Mouse (Mus musculus) limb, embryonic 13.5 days (tissue): ENCODE data around the gene Comt. TPM values are rescaled to one million over a fixed set of nuclear protein-coding genes. Genes with fewer than 3 reads are reported as not detected.

Experiments
- ATAC-seq: fragments of 200-750 bp; cut with Nextera tagmentation; 2 replicates; pipeline ENCODE4 v1.8.0; 2017; ENCODE audit warnings: low read depth, moderate number of reproducible peaks, moderate TSS enrichment; ENCODE audit not compliant: low FRiP score
- H3K27ac ChIP-seq: fragments of 300-500 bp; sonication (generic); 2 replicates; pipeline ENCODE4 v1.5.1; 2015; ENCODE audit warnings: inconsistent platforms, mild to moderate bottlenecking, moderate library complexity
- H3K27me3 ChIP-seq: fragments of 300-500 bp; sonication (generic); 2 replicates; pipeline ENCODE4 v1.6.1; 2015; ENCODE audit warnings: mild to moderate bottlenecking, inconsistent platforms
- H3K36me3 ChIP-seq: fragments of 300-500 bp; sonication (generic); 2 replicates; pipeline ENCODE4 v1.6.1; 2015; ENCODE audit warnings: inconsistent platforms, mild to moderate bottlenecking, moderate library complexity
- H3K4me1 ChIP-seq: fragments of 300-500 bp; sonication (generic); 2 replicates; pipeline ENCODE4 v1.6.1; 2015; ENCODE audit warnings: inconsistent platforms
- H3K4me2 ChIP-seq: fragments of 300-500 bp; sonication (generic); replicated peaks from 2 replicates; pipeline ENCODE4 v1.6.1; 2015; ENCODE audit warnings: inconsistent platforms, mild to moderate bottlenecking, moderate library complexity
- H3K4me3 ChIP-seq: fragments of 300-500 bp; sonication (generic); 2 replicates; pipeline ENCODE4 v1.5.1; 2015; ENCODE audit warnings: moderate library complexity, mild to moderate bottlenecking, inconsistent platforms
- H3K9ac ChIP-seq: fragments of 300-500 bp; sonication (generic); 2 replicates; pipeline ENCODE4 v1.6.1; 2015; ENCODE audit warnings: mild to moderate bottlenecking, inconsistent platforms
- H3K9me3 ChIP-seq: fragments of 300-500 bp; sonication (generic); 2 replicates; pipeline ENCODE4 v1.6.1; 2016; ENCODE audit warnings: inconsistent platforms
- WGBS: fragments of 180-500 bp; shearing (Covaris S2); methylation state at CpG from one replicate; pipeline ENCODE4 v1.1.7; 2015; 5-methylcytosine and 5-hydroxymethylcytosine counted together
- polyA plus RNA-seq: library from polyadenylated mRNA; unstranded; fragments of >200 nt; fragmentation: Nextera tagmentation; extraction: Ambion mirVana; gene quantifications from 2 replicates; pipeline ENCODE4 v1.2.1, GENCODE M21; 2015

Gene Comt
- polyA plus RNA-seq, result 87.4 and 89.4 TPM in 2 replicates

DNA sequence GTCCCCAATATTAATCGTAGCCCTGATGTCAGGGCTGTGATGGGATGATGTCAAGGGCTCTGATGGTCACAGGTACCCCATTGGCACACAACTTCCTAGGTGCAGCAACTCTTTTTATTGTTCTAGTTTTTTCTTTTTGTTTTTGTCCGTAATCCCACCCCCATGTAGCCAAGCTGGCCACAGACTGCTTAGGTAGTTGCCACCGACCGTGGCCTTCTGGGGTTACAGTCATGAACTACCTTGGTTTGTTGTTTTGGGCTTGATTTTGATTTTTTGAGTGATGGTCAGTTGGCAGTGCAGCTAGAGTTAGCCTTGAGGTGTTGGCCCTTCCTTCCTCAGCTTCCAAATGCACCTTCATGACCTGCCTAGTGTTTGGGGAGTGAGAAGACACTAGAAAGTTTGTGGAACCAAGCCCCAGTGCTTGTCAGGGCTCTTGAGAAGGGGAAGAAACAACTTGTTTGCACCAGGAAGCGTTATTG, at the start of gene Comt:
Gene Comt (minus strand): TSS at position 51 of the 479 bp plus-strand sequence.
- peaks cover 41% of the 10 kb centered on the region for H3K4me1 ChIP-seq
- H3K4me3 ChIP-seq, result peak within 1 kb of the TSS; percentile 85
- no peaks in the 10 kb centered on the region for H3K27me3 ChIP-seq
- H3K36me3 ChIP-seq, result peaks cover 16% of the 10 kb centered on the region
- no peak; the same call in 1 of the 2 replicates for ATAC-seq
- H3K9ac ChIP-seq, result peak within 1 kb of the TSS; percentile 87
- H3K4me2 ChIP-seq, result peak within 1 kb of the TSS; percentile 82
- H3K27ac ChIP-seq, result peak within 1 kb of the TSS; percentile 79
- no peaks in the 10 kb centered on the region for H3K9me3 ChIP-seq
- WGBS, result 51% methylated on average over 5 of the region's 5 CpGs

DNA sequence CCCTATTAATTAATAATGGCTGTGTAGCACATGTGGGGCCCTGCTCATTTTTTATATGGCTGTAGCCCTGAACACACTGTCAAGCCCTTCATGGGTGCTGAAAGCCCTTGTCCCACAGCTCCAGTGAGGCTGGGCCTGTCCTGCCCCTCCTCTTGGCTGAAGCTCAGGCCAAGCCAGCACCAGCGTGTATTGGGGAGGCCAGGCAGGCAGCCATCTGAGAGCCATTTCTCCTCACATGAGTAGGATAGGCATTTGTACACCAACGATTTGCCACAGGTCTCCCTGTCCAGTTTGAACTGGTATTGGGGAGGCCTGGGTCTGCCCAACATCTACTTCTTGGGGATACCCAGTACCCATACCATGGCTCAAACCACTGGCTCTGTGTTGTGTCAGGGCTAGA, 47.4 kb upstream of the Comt start:
- no peak for ATAC-seq
- Histone ChIP-seq H3K9me3 (no peaks in the 10 kb centered on the region), H3K27ac (no peak overlapping the region), H3K36me3 (peaks cover 16% of the 10 kb centered on the region), H3K9ac (no peak overlapping the region), H3K4me2 (no peak overlapping the region), H3K27me3 (no peaks in the 10 kb centered on the region), H3K4me1 (peaks cover 14% of the 10 kb centered on the region), H3K4me3 (no peak overlapping the region)
- 82% methylated on average over 2 of the region's 2 CpGs for WGBS

DNA sequence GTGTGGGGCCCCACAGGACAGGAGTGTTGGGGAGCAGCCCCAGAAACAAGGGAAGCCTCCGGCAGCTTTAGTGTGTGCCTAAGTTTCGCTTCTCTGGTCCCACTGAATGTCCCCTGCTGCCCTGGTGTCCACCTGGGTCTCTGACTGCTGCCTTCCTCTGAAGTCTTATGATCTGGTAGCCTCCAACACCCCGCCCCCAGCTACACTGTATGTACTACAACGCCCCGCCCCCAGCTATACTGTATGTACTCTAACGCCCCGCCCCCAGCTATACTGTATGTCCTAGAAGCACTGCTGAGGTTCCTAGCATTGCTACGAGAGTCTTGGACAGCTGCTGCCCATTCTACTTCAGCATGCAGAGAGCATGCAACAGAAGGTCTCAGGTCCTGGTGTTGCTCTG, 46.3 kb upstream of the Comt start:
- no peak overlapping the region for H3K4me2 ChIP-seq
- peaks cover 17% of the 10 kb centered on the region for H3K36me3 ChIP-seq
- no peaks in the 10 kb centered on the region for H3K9me3 ChIP-seq
- peaks cover 14% of the 10 kb centered on the region for H3K4me1 ChIP-seq
- no peaks in the 10 kb centered on the region for H3K27me3 ChIP-seq
- WGBS, result 79% methylated on average over 8 of the region's 8 CpGs
- H3K4me3 ChIP-seq, result no peak overlapping the region
- no peak overlapping the region for H3K9ac ChIP-seq
- no peak overlapping the region for H3K27ac ChIP-seq
- no peak for ATAC-seq

DNA sequence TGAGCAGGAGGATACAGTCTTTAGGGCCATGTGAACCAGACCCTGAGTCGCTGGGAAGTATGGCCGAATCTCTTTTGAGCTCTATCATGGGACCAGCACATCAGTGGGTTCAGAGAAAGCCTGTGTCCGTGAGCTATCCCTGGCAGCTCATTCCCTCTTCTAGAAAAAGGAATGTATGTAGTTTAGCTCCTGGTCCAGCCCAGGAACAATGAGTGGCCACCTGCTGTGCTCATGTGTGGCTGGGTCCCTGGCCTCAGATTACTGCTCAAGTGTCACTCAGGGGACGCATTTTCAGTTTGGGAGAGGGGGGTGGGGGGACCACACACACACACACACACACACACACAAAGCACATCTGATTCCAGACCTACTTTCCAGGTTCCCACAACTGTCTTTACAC, 45.8 kb upstream of the Comt start:
- H3K9me3 ChIP-seq, result no peaks in the 10 kb centered on the region
- peaks cover 15% of the 10 kb centered on the region for H3K36me3 ChIP-seq
- no peak overlapping the region for H3K4me3 ChIP-seq
- H3K27ac ChIP-seq, result no peak overlapping the region
- 71% methylated on average over 4 of the region's 4 CpGs for WGBS
- no peak overlapping the region for H3K4me2 ChIP-seq
- no peak overlapping the region for H3K9ac ChIP-seq
- H3K27me3 ChIP-seq, result no peaks in the 10 kb centered on the region
- peaks cover 14% of the 10 kb centered on the region for H3K4me1 ChIP-seq
- no peak for ATAC-seq

DNA sequence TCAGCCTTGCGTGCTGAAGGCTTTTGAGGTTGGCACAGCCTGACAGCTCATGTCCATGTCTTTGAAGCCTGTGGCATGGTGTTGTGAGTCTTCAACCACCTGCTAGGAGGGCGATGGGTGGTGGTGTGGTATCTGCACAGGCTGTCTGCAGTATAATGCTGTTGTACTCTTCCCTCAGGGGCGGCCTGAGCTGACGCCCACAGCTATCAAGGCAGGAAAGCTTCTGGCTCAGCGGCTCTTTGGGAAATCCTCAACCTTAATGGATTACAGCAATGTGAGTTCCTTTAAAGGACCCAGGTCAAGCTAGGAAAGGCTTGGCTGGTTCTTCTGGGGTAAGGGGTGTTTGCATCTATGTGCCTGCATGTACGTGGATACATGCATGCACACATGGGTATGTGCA, 45.3 kb upstream of the Comt start:
- H3K4me2 ChIP-seq, result no peak overlapping the region
- no peak overlapping the region for H3K4me3 ChIP-seq
- H3K9ac ChIP-seq, result no peak overlapping the region
- H3K36me3 ChIP-seq, result peaks cover 15% of the 10 kb centered on the region
- H3K27me3 ChIP-seq, result no peaks in the 10 kb centered on the region
- ATAC-seq, result no peak
- WGBS, result 87% methylated on average over 6 of the region's 6 CpGs
- peaks cover 14% of the 10 kb centered on the region for H3K4me1 ChIP-seq
- no peaks in the 10 kb centered on the region for H3K9me3 ChIP-seq
- H3K27ac ChIP-seq, result no peak overlapping the region

DNA sequence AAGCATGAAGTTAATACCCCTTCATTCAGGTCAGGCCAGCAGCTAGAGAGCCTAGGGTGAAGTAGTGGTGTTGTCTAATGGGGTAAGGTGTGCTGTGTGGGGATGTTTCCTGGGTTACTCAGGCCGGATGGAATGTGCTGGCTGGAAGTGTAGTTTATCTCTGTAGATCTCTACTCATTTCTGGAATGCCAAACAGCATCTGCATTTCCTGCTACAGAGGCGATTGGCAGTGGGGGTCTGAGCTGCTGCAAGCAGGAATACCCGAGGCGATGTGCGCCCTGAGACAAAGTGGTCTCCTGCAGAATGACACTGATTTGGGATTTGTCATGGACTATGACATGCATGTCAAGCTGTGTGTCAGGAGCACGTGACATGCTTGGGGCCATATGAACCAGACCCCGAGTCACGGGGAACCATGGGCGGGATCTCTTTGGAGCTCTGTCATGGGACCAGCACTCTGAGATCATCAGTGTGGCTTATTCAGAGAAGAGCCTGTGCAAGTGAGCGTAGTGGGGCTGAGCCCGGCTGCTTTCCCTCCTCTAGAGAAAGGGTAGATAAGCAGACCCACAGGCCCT, 44.8 kb upstream of the Comt start:
- Histone ChIP-seq H3K27ac (no peak overlapping the region), H3K27me3 (no peaks in the 10 kb centered on the region), H3K36me3 (peaks cover 15% of the 10 kb centered on the region), H3K9ac (no peak overlapping the region), H3K4me1 (peaks cover 14% of the 10 kb centered on the region), H3K9me3 (no peaks in the 10 kb centered on the region), H3K4me3 (no peak overlapping the region), H3K4me2 (no peak overlapping the region)
- WGBS, result 77% methylated on average over 11 of the region's 11 CpGs
- no peak for ATAC-seq

DNA sequence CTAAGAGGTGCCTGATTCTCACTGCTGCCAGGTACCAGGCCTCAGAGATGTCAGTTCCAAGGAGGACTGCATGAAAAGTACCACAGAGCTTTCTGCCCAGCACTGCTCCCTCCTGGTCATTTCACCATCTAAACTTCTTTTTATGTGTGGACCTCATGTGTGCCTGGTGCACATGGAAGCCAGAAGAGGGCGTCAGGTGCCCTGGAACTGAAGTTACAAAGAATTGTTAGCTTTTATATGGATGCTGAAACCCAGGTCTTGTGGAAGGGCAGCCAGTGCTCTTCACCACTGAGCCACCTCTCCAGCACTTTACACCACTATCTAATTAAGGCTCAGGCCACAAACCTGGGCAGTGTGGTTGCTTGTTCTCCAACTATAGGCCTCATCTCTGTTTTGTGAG, 44.2 kb upstream of the Comt start:
- 43% methylated on average over 1 of the region's 1 CpGs for WGBS
- no peak overlapping the region for H3K4me2 ChIP-seq
- H3K4me3 ChIP-seq, result no peak overlapping the region
- no peak for ATAC-seq
- no peak overlapping the region for H3K9ac ChIP-seq
- H3K9me3 ChIP-seq, result no peaks in the 10 kb centered on the region
- H3K27me3 ChIP-seq, result no peaks in the 10 kb centered on the region
- no peak overlapping the region for H3K27ac ChIP-seq
- H3K4me1 ChIP-seq, result peaks cover 14% of the 10 kb centered on the region
- H3K36me3 ChIP-seq, result peaks cover 15% of the 10 kb centered on the region

DNA sequence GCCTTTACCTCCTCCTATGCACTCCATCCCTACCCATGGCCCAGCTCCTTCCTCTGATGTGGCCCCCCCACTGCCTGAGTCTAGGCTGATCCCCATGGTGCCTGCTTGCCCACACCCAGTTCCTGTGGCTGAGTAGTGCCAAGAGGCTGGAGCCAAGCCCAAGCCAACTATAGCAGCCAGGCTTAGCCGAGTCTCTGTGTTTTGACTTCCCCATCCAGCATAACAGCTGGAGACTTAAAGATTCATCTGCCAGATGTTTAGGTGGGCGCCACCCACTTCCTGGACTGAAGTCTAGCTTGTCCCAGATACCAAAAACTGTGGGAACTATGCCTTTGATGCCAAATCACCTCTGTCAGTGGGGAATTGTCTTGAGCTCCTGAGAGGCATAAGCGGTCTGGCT, 37.6 kb upstream of the Comt start:
- H3K9me3 ChIP-seq, result no peaks in the 10 kb centered on the region
- no peak overlapping the region for H3K4me3 ChIP-seq
- WGBS, result 49% methylated on average over 3 of the region's 3 CpGs
- H3K4me2 ChIP-seq, result no peak overlapping the region
- no peak overlapping the region for H3K27ac ChIP-seq
- no peak for ATAC-seq
- 0 out of 2 replicates have a peak, but pooled peaks cover 4% of the 10 kb centered on the region for H3K27me3 ChIP-seq
- no peak overlapping the region for H3K9ac ChIP-seq
- H3K4me1 ChIP-seq, result peaks cover 28% of the 10 kb centered on the region
- H3K36me3 ChIP-seq, result peaks cover 6% of the 10 kb centered on the region; the same call in 1 of the 2 replicates

DNA sequence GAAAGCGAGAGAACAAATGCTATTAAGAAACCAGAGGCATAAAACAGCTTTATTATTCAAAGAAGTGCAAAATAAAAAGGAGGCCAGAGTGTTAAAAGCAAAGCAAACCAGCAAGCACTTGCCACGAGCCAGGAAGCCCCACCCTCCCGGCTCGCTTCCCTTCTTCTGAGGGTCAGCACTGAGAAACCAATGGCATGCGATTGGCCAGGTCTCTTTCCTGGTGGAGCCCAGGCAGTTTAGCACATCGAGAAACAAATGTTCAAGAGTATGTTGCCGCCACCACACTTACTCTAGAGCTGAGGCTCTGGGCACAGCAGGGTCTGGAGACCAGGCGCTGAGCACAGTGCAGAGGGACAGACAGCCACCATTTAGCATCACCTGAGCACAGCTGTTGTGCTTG, 35.9 kb upstream of the Comt start:
- Histone ChIP-seq H3K9me3 (no peaks in the 10 kb centered on the region), H3K4me1 (peaks cover 34% of the 10 kb centered on the region), H3K36me3 (peaks cover 6% of the 10 kb centered on the region; the same call in 1 of the 2 replicates), H3K27ac (no peak overlapping the region), H3K9ac (no peak overlapping the region), H3K4me3 (no peak overlapping the region), H3K27me3 (0 out of 2 replicates have a peak, but pooled peaks cover 4% of the 10 kb centered on the region), H3K4me2 (no peak overlapping the region)
- no peak for ATAC-seq
- WGBS, result 40% methylated on average over 8 of the region's 8 CpGs

DNA sequence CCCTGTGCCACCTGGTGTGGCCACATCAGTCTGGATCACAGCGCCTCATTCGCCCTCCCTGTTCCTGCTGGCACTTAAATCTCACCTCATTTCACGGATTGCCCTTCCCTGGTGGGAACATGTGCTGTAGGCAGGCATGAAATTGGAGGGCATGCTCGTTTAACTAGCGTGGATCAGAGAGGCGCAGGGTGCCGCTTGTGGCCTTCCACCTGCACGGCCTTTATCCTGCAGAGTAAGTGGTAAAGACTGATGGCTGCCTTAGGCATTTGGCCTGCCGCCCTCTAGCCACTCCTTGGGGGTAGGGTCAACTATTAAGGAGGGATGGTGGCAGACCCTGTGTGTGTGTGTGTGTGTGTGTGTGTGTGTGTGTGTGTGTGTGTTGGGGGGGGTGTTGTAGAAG, 35.4 kb upstream of the Comt start:
- Histone ChIP-seq H3K4me1 (peaks cover 34% of the 10 kb centered on the region), H3K9me3 (no peaks in the 10 kb centered on the region), H3K27ac (no peak overlapping the region), H3K4me3 (no peak overlapping the region), H3K9ac (no peak overlapping the region), H3K27me3 (0 out of 2 replicates have a peak, but pooled peaks cover 4% of the 10 kb centered on the region), H3K4me2 (no peak overlapping the region), H3K36me3 (peaks cover 9% of the 10 kb centered on the region)
- 48% methylated on average over 9 of the region's 9 CpGs for WGBS
- ATAC-seq, result no peak

DNA sequence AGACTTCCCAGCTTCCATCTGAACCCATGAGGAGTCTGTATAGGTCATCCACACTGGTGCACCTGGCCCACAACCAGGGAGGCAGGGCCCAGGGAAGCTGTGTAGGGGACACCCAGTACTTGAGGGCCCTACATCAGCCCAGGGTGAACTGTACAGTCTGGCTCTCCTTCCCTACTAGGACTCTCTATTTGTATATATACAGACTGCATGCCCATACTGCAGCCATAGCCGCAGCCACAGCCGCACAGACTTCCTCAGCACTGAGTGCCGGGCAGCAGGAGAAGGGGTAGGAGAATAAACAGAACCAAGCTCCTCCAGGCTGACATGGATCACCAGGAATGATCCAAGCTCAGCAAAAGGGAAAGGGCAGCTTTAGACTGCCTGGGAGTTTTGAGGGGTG, 34.2 kb upstream of the Comt start:
- H3K27ac ChIP-seq, result no peak overlapping the region
- H3K4me3 ChIP-seq, result no peak overlapping the region
- H3K27me3 ChIP-seq, result peaks cover 4% of the 10 kb centered on the region; the same call in 1 of the 2 replicates
- no peaks in the 10 kb centered on the region for H3K9me3 ChIP-seq
- no peak overlapping the region for H3K4me2 ChIP-seq
- peaks cover 34% of the 10 kb centered on the region for H3K4me1 ChIP-seq
- peaks cover 15% of the 10 kb centered on the region for H3K36me3 ChIP-seq
- no peak overlapping the region for H3K9ac ChIP-seq
- 87% methylated on average over 3 of the region's 3 CpGs for WGBS
- no peak for ATAC-seq

DNA sequence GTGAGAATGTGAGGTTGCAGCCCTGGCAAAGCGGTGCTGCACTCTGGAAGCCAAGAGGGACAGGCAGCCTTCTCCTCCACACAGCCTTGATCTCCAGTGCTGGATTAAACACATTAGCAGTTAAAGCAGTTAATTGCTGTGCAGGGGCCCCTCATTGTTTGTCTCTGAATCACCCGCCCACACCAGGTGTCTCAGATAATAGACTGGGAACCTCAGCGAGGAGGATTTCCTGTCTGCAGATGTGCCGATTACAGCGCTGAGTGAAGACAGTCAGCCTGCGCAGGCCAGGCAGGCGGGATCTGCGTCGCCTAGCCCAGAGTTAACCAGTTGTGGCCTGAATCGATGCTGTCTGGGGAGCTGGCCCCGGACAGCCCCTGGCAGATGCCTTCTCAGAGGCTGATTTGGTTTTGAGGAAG, 33.3 kb upstream of the Comt start:
- peaks cover 15% of the 10 kb centered on the region for H3K36me3 ChIP-seq
- no peak overlapping the region; the same call in 1 of the 2 replicates for H3K4me3 ChIP-seq
- WGBS, result 6% methylated on average over 11 of the region's 11 CpGs
- H3K9ac ChIP-seq, result peak overlapping the region; percentile 58
- H3K9me3 ChIP-seq, result no peaks in the 10 kb centered on the region
- peak; percentile 55; the same call in 1 of the 2 replicates for ATAC-seq
- peak overlapping the region; percentile 38 for H3K4me2 ChIP-seq
- peaks cover 4% of the 10 kb centered on the region; the same call in 1 of the 2 replicates for H3K27me3 ChIP-seq
- H3K27ac ChIP-seq, result peak overlapping the region; percentile 22; the same call in 1 of the 2 replicates
- H3K4me1 ChIP-seq, result peaks cover 34% of the 10 kb centered on the region
